Mouse (Mus musculus): Measurements from ENCODE around the gene Bsn.

GRCm38 (mm10) chr9:108072481-108072924, 117.7 kb downstream of the Bsn start:
- TF ChIP-seq GATA1 (IDR thresholded peaks at IDR 0.05; ENCODE audit: borderline replicate concordance, low read length) (no peak), FLI1 (IDR thresholded peaks at IDR 0.05; ENCODE audit: low read length) (no peak)
